Mouse (Mus musculus): ENCODE results near the gene Usp29. TPM values are rescaled to one million over a fixed set of nuclear protein-coding genes. Genes with fewer than 3 reads are reported as not detected.
"Not testable (repeated sequence)": the region's sequence is repeated elsewhere in the genome, so short reads cannot be mapped to it uniquely, and the experiment has no call there.

The Usp29 gene
- polyA plus RNA-seq, 1 experiment from 2014 or later, result 1.7 TPM

- Histone ChIP-seq H3K9ac (no peak overlapping the region), H3K4me1 (replicated peaks) (no peaks in the 10 kb centered on the region), H3K4me2 (no peak overlapping the region), H3K9me3 (replicated peaks) (no peaks in the 10 kb centered on the region), H3K27me3 (no peaks in the 10 kb centered on the region), H3K4me3 (replicated peaks) (no peak overlapping the region), H3K36me3 (replicated peaks) (no peaks in the 10 kb centered on the region), H3K27ac (replicated peaks) (no peak overlapping the region)
- no peak for ATAC-seq (ENCODE audit: insufficient read depth)
- 51% methylated on average over 5 of the region's 5 CpGs for WGBS (ENCODE audit: insufficient replicate concordance)
Measured at GRCm38 (mm10) chr7:6765240-6765639, 34.9 kb downstream of the Usp29 start.

DNA sequence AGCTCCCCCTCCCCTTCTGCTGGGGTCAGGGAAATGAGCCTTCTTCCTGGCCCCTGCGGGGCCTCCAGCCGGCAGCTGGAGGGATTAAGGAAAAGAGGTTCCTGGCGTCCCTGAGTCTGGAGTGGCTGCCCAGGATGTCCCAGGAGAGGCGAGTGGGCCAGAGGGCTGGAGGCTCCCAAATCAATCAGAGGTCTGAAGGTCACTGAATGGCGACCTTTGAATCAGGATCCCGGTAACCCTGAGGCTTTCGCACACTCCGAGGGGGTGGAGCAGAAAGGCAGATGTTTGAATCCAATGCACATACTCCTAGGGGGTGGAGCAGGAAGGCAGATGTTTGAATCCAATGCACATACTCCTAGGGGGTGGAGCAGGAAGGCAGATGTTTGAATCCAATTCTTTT, 39.9 kb downstream of the Usp29 start:
- Histone ChIP-seq H3K36me3 (replicated peaks) (no peaks in the 10 kb centered on the region), H3K4me2 (no peak overlapping the region), H3K4me1 (replicated peaks) (peaks cover 5% of the 10 kb centered on the region; the same call in 1 of the 2 replicates), H3K4me3 (replicated peaks) (no peak overlapping the region), H3K27ac (replicated peaks) (peak overlapping the region; percentile 68; the same call in 1 of the 2 replicates), H3K9me3 (replicated peaks) (no peaks in the 10 kb centered on the region), H3K27me3 (no peaks in the 10 kb centered on the region), H3K9ac (no peak overlapping the region)
- ATAC-seq (ENCODE audit: insufficient read depth), result peak; percentile 85
- 10% methylated on average over 8 of the region's 8 CpGs for WGBS (ENCODE audit: insufficient replicate concordance)

- not testable (repeated sequence) for H3K4me1 ChIP-seq (replicated peaks); H3K9ac ChIP-seq; H3K4me2 ChIP-seq; H3K27ac ChIP-seq (replicated peaks); ATAC-seq (ENCODE audit: insufficient read depth); H3K4me3 ChIP-seq (replicated peaks); H3K36me3 ChIP-seq (replicated peaks); H3K9me3 ChIP-seq (replicated peaks); H3K27me3 ChIP-seq
- 46% methylated on average over 11 of the region's 11 CpGs for WGBS (ENCODE audit: insufficient replicate concordance)
Measured at GRCm38 (mm10) chr7:6773865-6774413, 43.6 kb downstream of the Usp29 start.

DNA sequence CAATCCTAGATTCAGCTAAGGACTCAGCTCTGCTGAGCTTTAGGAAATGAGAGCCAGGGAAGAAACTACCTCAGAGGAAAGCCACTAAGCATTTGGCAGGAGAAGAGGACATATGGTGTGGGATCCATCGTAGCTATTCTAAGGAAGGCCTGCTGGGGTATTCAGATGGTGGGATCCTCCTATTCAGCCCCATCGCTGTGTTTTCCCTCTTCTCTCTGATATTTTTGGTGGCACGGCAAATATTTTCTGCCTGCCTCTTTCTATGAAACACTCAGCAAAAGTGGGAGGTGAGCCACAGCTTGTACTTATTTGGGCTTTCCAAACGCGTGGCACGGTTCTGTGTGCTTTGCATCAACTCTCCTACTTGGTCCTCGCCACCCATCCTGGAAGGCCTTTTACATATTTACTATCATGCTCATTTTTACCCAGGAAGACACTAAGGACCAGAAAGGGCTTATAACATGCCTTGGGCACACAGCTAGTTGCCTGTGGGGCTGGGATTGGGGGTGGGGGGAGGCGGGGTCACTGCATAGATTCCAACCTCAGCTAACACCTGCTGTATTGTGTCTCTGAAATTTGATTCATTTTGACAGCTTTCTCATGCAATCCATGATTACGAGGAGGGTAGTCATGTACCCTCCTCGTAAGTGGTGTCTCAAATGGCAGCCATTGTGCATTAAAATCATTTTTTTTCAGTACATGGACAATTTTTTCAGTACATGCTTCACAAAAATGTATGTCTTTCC, 46.1 kb downstream of the Usp29 start:
- WGBS (ENCODE audit: insufficient replicate concordance), result 67% methylated on average over 10 of the region's 10 CpGs
- H3K4me1 ChIP-seq (replicated peaks), result no peaks in the 10 kb centered on the region
- H3K9ac ChIP-seq, result no peak overlapping the region
- H3K36me3 ChIP-seq (replicated peaks), result no peaks in the 10 kb centered on the region
- H3K27me3 ChIP-seq, result no peaks in the 10 kb centered on the region
- H3K4me2 ChIP-seq, result no peak overlapping the region
- no peak for ATAC-seq (ENCODE audit: insufficient read depth)
- no peaks in the 10 kb centered on the region for H3K9me3 ChIP-seq (replicated peaks)
- H3K4me3 ChIP-seq (replicated peaks), result no peak overlapping the region
- no peak overlapping the region for H3K27ac ChIP-seq (replicated peaks)

DNA sequence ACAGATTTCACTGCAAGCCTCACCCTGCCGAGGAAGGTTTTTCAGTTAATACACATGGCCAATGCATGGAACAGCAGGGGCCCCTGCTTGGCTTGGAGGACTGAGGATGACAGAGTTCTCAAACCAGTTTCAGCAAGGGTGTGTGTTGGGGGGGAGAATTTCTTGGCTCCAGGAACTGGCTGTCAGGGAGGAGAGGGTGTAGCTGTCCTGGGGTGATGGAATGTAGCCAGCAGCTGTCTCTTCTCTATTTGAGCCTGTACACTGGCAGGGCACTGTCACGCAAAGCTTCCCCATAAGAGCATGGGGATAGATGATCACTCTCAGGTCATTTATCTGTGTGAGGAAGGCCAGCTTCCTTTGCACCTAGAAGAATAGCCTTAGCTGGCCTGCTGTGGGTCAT, 46.7 kb downstream of the Usp29 start:
- Histone ChIP-seq H3K4me3 (replicated peaks) (no peak overlapping the region), H3K4me1 (replicated peaks) (no peaks in the 10 kb centered on the region), H3K9me3 (replicated peaks) (no peaks in the 10 kb centered on the region), H3K36me3 (replicated peaks) (no peaks in the 10 kb centered on the region), H3K4me2 (no peak overlapping the region), H3K9ac (no peak overlapping the region), H3K27me3 (no peaks in the 10 kb centered on the region), H3K27ac (replicated peaks) (no peak overlapping the region)
- 60% methylated on average over 2 of the region's 2 CpGs for WGBS (ENCODE audit: insufficient replicate concordance)
- peak; percentile 22; the same call in 1 of the 2 replicates for ATAC-seq (ENCODE audit: insufficient read depth)

- Histone ChIP-seq H3K4me1 (replicated peaks) (no peaks in the 10 kb centered on the region), H3K27me3 (no peaks in the 10 kb centered on the region), H3K4me3 (replicated peaks) (no peak overlapping the region), H3K4me2 (no peak overlapping the region), H3K27ac (replicated peaks) (no peak overlapping the region), H3K36me3 (replicated peaks) (no peaks in the 10 kb centered on the region), H3K9me3 (replicated peaks) (no peaks in the 10 kb centered on the region), H3K9ac (no peak overlapping the region)
- WGBS (ENCODE audit: insufficient replicate concordance), result 25% methylated on average over 4 of the region's 4 CpGs
- ATAC-seq (ENCODE audit: insufficient read depth), result no peak
Measured at GRCm38 (mm10) chr7:6777689-6778088, 47.3 kb downstream of the Usp29 start.

- H3K27ac ChIP-seq (replicated peaks), result no peak overlapping the region
- no peaks in the 10 kb centered on the region for H3K36me3 ChIP-seq (replicated peaks)
- H3K4me3 ChIP-seq (replicated peaks), result no peak overlapping the region
- no peak for ATAC-seq (ENCODE audit: insufficient read depth)
- H3K4me2 ChIP-seq, result no peak overlapping the region
- 0 out of 2 replicates have a peak, but pooled peaks cover 4% of the 10 kb centered on the region for H3K4me1 ChIP-seq (replicated peaks)
- WGBS (ENCODE audit: insufficient replicate concordance), result 52% methylated on average over 5 of the region's 5 CpGs
- H3K9me3 ChIP-seq (replicated peaks), result no peaks in the 10 kb centered on the region
- no peak overlapping the region for H3K9ac ChIP-seq
- H3K27me3 ChIP-seq, result no peaks in the 10 kb centered on the region
Measured at GRCm38 (mm10) chr7:6779172-6779571, 48.8 kb downstream of the Usp29 start.

GRCm38 (mm10) chr7:6781541-6781940, 51.2 kb downstream of the Usp29 start:
- H3K4me1 ChIP-seq (replicated peaks), result 0 out of 2 replicates have a peak, but pooled peaks cover 4% of the 10 kb centered on the region
- no peaks in the 10 kb centered on the region for H3K9me3 ChIP-seq (replicated peaks)
- WGBS (ENCODE audit: insufficient replicate concordance), result 59% methylated on average over 11 of the region's 11 CpGs
- H3K36me3 ChIP-seq (replicated peaks), result no peaks in the 10 kb centered on the region
- no peak for ATAC-seq (ENCODE audit: insufficient read depth)
- no peak overlapping the region for H3K27ac ChIP-seq (replicated peaks)
- no peaks in the 10 kb centered on the region for H3K27me3 ChIP-seq
- H3K9ac ChIP-seq, result no peak overlapping the region
- no peak overlapping the region for H3K4me3 ChIP-seq (replicated peaks)
- H3K4me2 ChIP-seq, result no peak overlapping the region

DNA sequence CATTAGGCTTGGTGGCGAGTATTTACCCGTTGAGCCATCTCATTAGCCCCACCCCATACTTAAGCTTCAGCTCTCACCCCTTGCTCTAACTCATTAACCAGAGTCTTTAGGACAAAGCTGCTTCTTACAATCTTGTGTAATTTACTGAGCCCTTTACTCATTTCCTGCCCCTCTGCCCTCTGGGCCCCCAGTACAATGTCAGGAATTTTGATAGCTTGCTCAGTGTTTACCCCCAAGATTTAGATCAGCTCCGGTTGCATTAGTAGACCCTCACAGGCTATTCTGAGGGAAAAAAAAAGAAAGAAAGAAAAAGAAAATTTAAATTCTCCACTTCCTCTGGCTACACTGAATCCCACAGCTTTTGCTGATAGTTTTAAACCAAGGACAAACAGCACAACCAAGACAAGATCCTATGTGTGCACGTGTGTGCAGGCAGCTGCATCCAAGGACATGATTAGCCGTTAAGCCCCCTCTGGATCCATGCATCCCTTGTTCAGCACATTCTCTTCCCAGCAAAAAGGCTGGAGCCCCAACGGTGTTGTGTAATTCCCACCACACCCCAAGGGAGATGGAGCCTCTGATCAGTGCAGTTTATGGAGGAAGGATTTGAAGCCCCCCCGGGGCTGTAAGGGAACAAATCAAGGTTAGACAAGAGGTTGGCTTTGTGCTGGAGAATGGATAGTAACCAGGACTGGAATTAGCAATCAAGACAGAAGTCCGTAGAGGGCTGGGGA, 54.1 kb downstream of the Usp29 start:
- WGBS (ENCODE audit: insufficient replicate concordance), result 21% methylated on average over 8 of the region's 8 CpGs
- ATAC-seq (ENCODE audit: insufficient read depth), result no peak

DNA sequence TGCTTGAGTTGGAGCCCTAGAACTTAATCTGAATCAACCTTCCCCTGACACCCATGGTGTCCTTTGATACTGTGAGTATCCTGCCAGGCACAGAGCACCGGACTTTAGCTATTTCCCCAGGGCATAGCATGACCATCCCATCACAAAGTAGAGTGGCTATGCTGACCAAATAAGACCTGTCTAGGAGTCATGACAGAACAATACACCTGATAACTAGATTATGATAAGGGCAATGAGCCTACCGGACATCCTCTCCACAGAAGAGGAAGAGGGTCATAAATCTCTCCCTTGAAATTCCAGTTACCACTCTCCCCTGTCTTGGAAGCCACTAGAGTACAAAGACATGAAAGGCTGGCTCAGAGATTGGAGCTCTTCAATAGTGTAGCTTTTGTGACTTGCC, 56.6 kb downstream of the Usp29 start:
- H3K27ac ChIP-seq (replicated peaks), result no peak overlapping the region
- WGBS (ENCODE audit: insufficient replicate concordance), result 12% methylated on average over 2 of the region's 2 CpGs
- no peaks in the 10 kb centered on the region for H3K27me3 ChIP-seq
- 0 out of 2 replicates have a peak, but pooled peaks cover 4% of the 10 kb centered on the region for H3K4me1 ChIP-seq (replicated peaks)
- H3K36me3 ChIP-seq (replicated peaks), result no peaks in the 10 kb centered on the region
- no peak overlapping the region for H3K9ac ChIP-seq
- no peak for ATAC-seq (ENCODE audit: insufficient read depth)
- H3K4me2 ChIP-seq, result no peak overlapping the region
- H3K9me3 ChIP-seq (replicated peaks), result no peaks in the 10 kb centered on the region
- H3K4me3 ChIP-seq (replicated peaks), result no peak overlapping the region

More for the DNA sequence above, 54.1 kb downstream of the Usp29 start:
- Histone ChIP-seq H3K9ac (no peak overlapping the region), H3K36me3 (replicated peaks) (no peaks in the 10 kb centered on the region), H3K4me2 (no peak overlapping the region), H3K4me1 (replicated peaks) (0 out of 2 replicates have a peak, but pooled peaks cover 4% of the 10 kb centered on the region), H3K4me3 (replicated peaks) (no peak overlapping the region), H3K27me3 (no peaks in the 10 kb centered on the region), H3K9me3 (replicated peaks) (no peaks in the 10 kb centered on the region), H3K27ac (replicated peaks) (no peak overlapping the region)

GRCm38 (mm10) chr7:6788101-6788500, 57.7 kb downstream of the Usp29 start:
- Histone ChIP-seq H3K9me3 (replicated peaks) (0 out of 2 replicates have a peak, but pooled peaks cover 2% of the 10 kb centered on the region), H3K4me3 (replicated peaks) (no peak overlapping the region), H3K4me1 (replicated peaks) (0 out of 2 replicates have a peak, but pooled peaks cover 4% of the 10 kb centered on the region), H3K9ac (no peak overlapping the region), H3K36me3 (replicated peaks) (no peaks in the 10 kb centered on the region), H3K27me3 (no peaks in the 10 kb centered on the region), H3K4me2 (no peak overlapping the region), H3K27ac (replicated peaks) (no peak overlapping the region)
- WGBS (ENCODE audit: insufficient replicate concordance), result 50% methylated on average over 2 of the region's 2 CpGs
- ATAC-seq (ENCODE audit: insufficient read depth), result no peak
